Mouse (Mus musculus): Measurements from ENCODE around the gene Slc24a4.

DNA sequence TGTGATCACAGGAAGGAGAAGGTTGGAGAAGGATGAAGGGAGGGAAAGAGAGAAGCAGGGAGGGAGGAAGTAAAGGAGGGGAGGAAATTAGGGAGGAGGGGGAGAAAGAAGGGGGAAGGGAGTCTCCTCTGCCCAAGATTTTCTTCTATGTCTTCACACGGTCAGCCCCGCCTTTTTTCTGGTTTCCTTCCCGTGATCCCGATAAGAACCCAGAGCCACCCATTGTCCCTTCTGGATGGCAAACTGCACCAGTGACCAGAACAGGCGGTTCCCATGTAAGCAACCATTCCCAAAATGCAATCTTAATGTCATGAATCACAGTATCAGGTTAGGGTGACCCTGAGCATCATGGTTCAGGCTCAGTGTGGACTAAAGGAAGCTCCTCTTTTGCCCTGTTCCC is 38.8 kb downstream of the Slc24a4 start:
- TF ChIP-seq CTCF (IDR thresholded peaks at IDR 0.05; ENCODE audit: extremely low read depth, insufficient read depth, low read length) = no peak
- TF ChIP-seq POLR2A (IDR thresholded peaks at IDR 0.05; ENCODE audit: extremely low read depth, insufficient read depth, low read length) = no peak

All from cortical plate, adult 2 months (tissue).